Mouse (Mus musculus): ENCODE measurements at regions not wholly inside any gene's neighbourhood (a gene's known extent, or its start where the extent isn't known, plus 50 kb on each side); places are given as distances from the start of the nearest gene placed in this dataset.

- ATAC-seq (ENCODE audit: low FRiP score): no peak
- Histone ChIP-seq H3K4me1 (no peaks in the 10 kb centered on the region), H3K27me3 (no peaks in the 10 kb centered on the region), H3K9ac (no peak overlapping the region), H3K36me3 (replicated peaks) (no peaks in the 10 kb centered on the region), H3K4me3 (replicated peaks) (no peak overlapping the region), H3K27ac (no peak overlapping the region), H3K9me3 (no peaks in the 10 kb centered on the region), H3K4me2 (no peak overlapping the region)
- WGBS: 36% methylated on average over 1 of the region's 1 CpGs
These were observed 422.2 kb downstream of the Gm21833 start for GRCm38 (mm10) chr16:83250346-83250745.

- Histone ChIP-seq H3K36me3 (replicated peaks) (no peaks in the 10 kb centered on the region), H3K27me3 (no peaks in the 10 kb centered on the region), H3K9me3 (no peaks in the 10 kb centered on the region), H3K4me3 (replicated peaks) (no peak overlapping the region), H3K4me2 (no peak overlapping the region), H3K9ac (no peak overlapping the region), H3K27ac (no peak overlapping the region), H3K4me1 (no peaks in the 10 kb centered on the region)
- no peak for ATAC-seq (ENCODE audit: low FRiP score)
- 88% methylated on average over 1 of the region's 1 CpGs for WGBS
These were observed 426.0 kb downstream of the Gm21833 start for GRCm38 (mm10) chr16:83254183-83254582.

GRCm38 (mm10) chr16:83271869-83272268 lies 443.7 kb downstream of the Gm21833 start:
- no peak overlapping the region for H3K4me2 ChIP-seq
- H3K4me3 ChIP-seq (replicated peaks): no peak overlapping the region
- ATAC-seq (ENCODE audit: low FRiP score): no peak
- H3K27ac ChIP-seq: no peak overlapping the region
- no peak overlapping the region for H3K9ac ChIP-seq
- H3K9me3 ChIP-seq: no peaks in the 10 kb centered on the region
- no peaks in the 10 kb centered on the region for H3K36me3 ChIP-seq (replicated peaks)
- no peaks in the 10 kb centered on the region for H3K27me3 ChIP-seq
- peaks cover 5% of the 10 kb centered on the region; the same call in 1 of the 2 replicates for H3K4me1 ChIP-seq
- 86% methylated on average over 1 of the region's 1 CpGs for WGBS

- no peak overlapping the region for H3K27ac ChIP-seq
- H3K4me1 ChIP-seq: no peaks in the 10 kb centered on the region
- H3K27me3 ChIP-seq: no peaks in the 10 kb centered on the region
- H3K9me3 ChIP-seq: no peaks in the 10 kb centered on the region
- ATAC-seq (ENCODE audit: low FRiP score): no peak
- no peak overlapping the region for H3K4me2 ChIP-seq
- 84% methylated on average over 5 of the region's 5 CpGs for WGBS
- no peak overlapping the region for H3K9ac ChIP-seq
- no peak overlapping the region for H3K4me3 ChIP-seq (replicated peaks)
- no peaks in the 10 kb centered on the region for H3K36me3 ChIP-seq (replicated peaks)
These were observed 488.1 kb downstream of the Gm21833 start for GRCm38 (mm10) chr16:83316314-83316713.

- WGBS: 83% methylated on average over 2 of the region's 2 CpGs
- ATAC-seq (ENCODE audit: low FRiP score): no peak
- Histone ChIP-seq H3K4me2 (no peak overlapping the region), H3K27ac (no peak overlapping the region), H3K4me1 (no peaks in the 10 kb centered on the region), H3K9me3 (no peaks in the 10 kb centered on the region), H3K4me3 (replicated peaks) (no peak overlapping the region), H3K27me3 (no peaks in the 10 kb centered on the region), H3K36me3 (replicated peaks) (no peaks in the 10 kb centered on the region), H3K9ac (no peak overlapping the region)
These were observed 498.6 kb downstream of the Gm21833 start for GRCm38 (mm10) chr16:83326826-83327225.

- Histone ChIP-seq H3K27me3 (no peaks in the 10 kb centered on the region), H3K4me3 (replicated peaks) (no peak overlapping the region), H3K36me3 (replicated peaks) (no peaks in the 10 kb centered on the region), H3K4me1 (no peaks in the 10 kb centered on the region), H3K4me2 (no peak overlapping the region), H3K27ac (no peak overlapping the region), H3K9me3 (no peaks in the 10 kb centered on the region), H3K9ac (no peak overlapping the region)
- no peak for ATAC-seq (ENCODE audit: low FRiP score)
These were observed 522.9 kb downstream of the Gm21833 start for GRCm38 (mm10) chr16:83351069-83351468.

GRCm38 (mm10) chr16:83394581-83394980 lies 566.4 kb downstream of the Gm21833 start:
- no peaks in the 10 kb centered on the region for H3K27me3 ChIP-seq
- H3K9ac ChIP-seq: no peak overlapping the region
- no peak overlapping the region for H3K27ac ChIP-seq
- H3K4me2 ChIP-seq: no peak overlapping the region
- no peaks in the 10 kb centered on the region for H3K4me1 ChIP-seq
- ATAC-seq (ENCODE audit: low FRiP score): peak; percentile 39; the same call in 1 of the 2 replicates
- H3K9me3 ChIP-seq: no peaks in the 10 kb centered on the region
- 93% methylated on average over 2 of the region's 2 CpGs for WGBS
- no peaks in the 10 kb centered on the region for H3K36me3 ChIP-seq (replicated peaks)
- H3K4me3 ChIP-seq (replicated peaks): no peak overlapping the region

- no peak overlapping the region for H3K4me2 ChIP-seq
- no peaks in the 10 kb centered on the region for H3K27me3 ChIP-seq
- no peak overlapping the region for H3K9ac ChIP-seq
- WGBS: 76% methylated on average over 1 of the region's 1 CpGs
- H3K9me3 ChIP-seq: no peaks in the 10 kb centered on the region
- no peaks in the 10 kb centered on the region for H3K36me3 ChIP-seq (replicated peaks)
- no peaks in the 10 kb centered on the region for H3K4me1 ChIP-seq
- H3K4me3 ChIP-seq (replicated peaks): no peak overlapping the region
- no peak for ATAC-seq (ENCODE audit: low FRiP score)
- no peak overlapping the region for H3K27ac ChIP-seq
These were observed 592.5 kb downstream of the Gm21833 start for GRCm38 (mm10) chr16:83420676-83421075.

GRCm38 (mm10) chr16:83423096-83423495 lies 594.9 kb downstream of the Gm21833 start:
- Histone ChIP-seq H3K27me3 (no peaks in the 10 kb centered on the region), H3K36me3 (replicated peaks) (no peaks in the 10 kb centered on the region), H3K9me3 (no peaks in the 10 kb centered on the region), H3K4me3 (replicated peaks) (no peak overlapping the region), H3K4me1 (no peaks in the 10 kb centered on the region), H3K4me2 (no peak overlapping the region), H3K9ac (no peak overlapping the region), H3K27ac (no peak overlapping the region)
- ATAC-seq (ENCODE audit: low FRiP score): no peak
- WGBS: 86% methylated on average over 5 of the region's 5 CpGs

Measured in forebrain, embryonic 12.5 days (tissue).